Mouse (Mus musculus) lung, postnatal 0 days (tissue): ENCODE measurements around the gene Adh1. TPM values are rescaled to one million over a fixed set of nuclear protein-coding genes. Genes with fewer than 3 reads are reported as not detected.

Source experiments
- ATAC-seq: fragments of 200-750 bp; cut with Nextera tagmentation; 2 replicates; pipeline ENCODE4 v1.8.0; 2017; ENCODE audit warnings: moderate library complexity
- DNase-seq: peaks from one replicate; pipeline ENCODE4 v3.0.0-alpha.2; 2016; ENCODE audit warnings: low spot score
- H3K27ac ChIP-seq: fragments of 300-500 bp; sonication (generic); 2 replicates; pipeline ENCODE4 v1.5.1; 2014; ENCODE audit warnings: antibody characterized with exemption, mild to moderate bottlenecking, low read length, mixed read lengths
- H3K27me3 ChIP-seq: fragments of 300-500 bp; sonication (generic); replicated peaks from 2 replicates; pipeline ENCODE4 v1.6.1; 2014; ENCODE audit warnings: low read length, mixed read lengths; ENCODE audit not compliant: insufficient read depth
- H3K36me3 ChIP-seq: fragments of 300-500 bp; sonication (generic); 2 replicates; pipeline ENCODE4 v1.6.1; 2014; ENCODE audit warnings: low read length, mixed read lengths; ENCODE audit not compliant: insufficient read depth
- H3K4me1 ChIP-seq: fragments of 300-500 bp; sonication (generic); 2 replicates; pipeline ENCODE4 v1.6.1; 2014; ENCODE audit warnings: antibody characterized with exemption, low read depth, low read length, mixed read lengths; ENCODE audit not compliant: insufficient read depth
- H3K4me2 ChIP-seq: fragments of 300-500 bp; sonication (generic); replicated peaks from 2 replicates; pipeline ENCODE4 v1.6.1; 2014; ENCODE audit warnings: low read depth, mild to moderate bottlenecking, low read length, moderate library complexity, mixed read lengths
- H3K4me3 ChIP-seq: fragments of 300-500 bp; sonication (generic); 2 replicates; pipeline ENCODE4 v1.5.1; 2014; ENCODE audit warnings: low read depth, low read length
- H3K9ac ChIP-seq: fragments of 300-500 bp; sonication (generic); replicated peaks from 2 replicates; pipeline ENCODE4 v1.6.1; 2014; ENCODE audit warnings: low read depth, mild to moderate bottlenecking
- H3K9me3 ChIP-seq: fragments of 300-500 bp; sonication (generic); 2 replicates; pipeline ENCODE4 v1.6.1; 2016; ENCODE audit warnings: low read length, mixed read lengths
- CTCF ChIP-seq: IDR thresholded peaks from 2 replicates; pipeline ENCODE4 v1.5.1; 2016; ENCODE audit warnings: antibody characterized with exemption, mild to moderate bottlenecking
- EP300 ChIP-seq: IDR thresholded peaks from 2 replicates; pipeline ENCODE4 v1.6.1; 2016; ENCODE audit warnings: antibody characterized with exemption, mild to moderate bottlenecking, control low read depth
- WGBS: fragments of 180-500 bp; shearing (Covaris S2); extraction: QIAGEN DNeasy Blood & Tissue Kit; methylation state at CpG from one replicate; pipeline ENCODE4 v1.1.7; 2014; 5-methylcytosine and 5-hydroxymethylcytosine counted together
- polyA plus RNA-seq: library from polyadenylated mRNA; unstranded; fragments of >200 nt; fragmentation: Nextera tagmentation; extraction: Ambion mirVana; gene quantifications from 2 replicates; pipeline ENCODE4 v1.2.1, GENCODE M21; 2015

Gene Adh1
- polyA plus RNA-seq: 801 and 895 TPM in 2 replicates

DNA sequence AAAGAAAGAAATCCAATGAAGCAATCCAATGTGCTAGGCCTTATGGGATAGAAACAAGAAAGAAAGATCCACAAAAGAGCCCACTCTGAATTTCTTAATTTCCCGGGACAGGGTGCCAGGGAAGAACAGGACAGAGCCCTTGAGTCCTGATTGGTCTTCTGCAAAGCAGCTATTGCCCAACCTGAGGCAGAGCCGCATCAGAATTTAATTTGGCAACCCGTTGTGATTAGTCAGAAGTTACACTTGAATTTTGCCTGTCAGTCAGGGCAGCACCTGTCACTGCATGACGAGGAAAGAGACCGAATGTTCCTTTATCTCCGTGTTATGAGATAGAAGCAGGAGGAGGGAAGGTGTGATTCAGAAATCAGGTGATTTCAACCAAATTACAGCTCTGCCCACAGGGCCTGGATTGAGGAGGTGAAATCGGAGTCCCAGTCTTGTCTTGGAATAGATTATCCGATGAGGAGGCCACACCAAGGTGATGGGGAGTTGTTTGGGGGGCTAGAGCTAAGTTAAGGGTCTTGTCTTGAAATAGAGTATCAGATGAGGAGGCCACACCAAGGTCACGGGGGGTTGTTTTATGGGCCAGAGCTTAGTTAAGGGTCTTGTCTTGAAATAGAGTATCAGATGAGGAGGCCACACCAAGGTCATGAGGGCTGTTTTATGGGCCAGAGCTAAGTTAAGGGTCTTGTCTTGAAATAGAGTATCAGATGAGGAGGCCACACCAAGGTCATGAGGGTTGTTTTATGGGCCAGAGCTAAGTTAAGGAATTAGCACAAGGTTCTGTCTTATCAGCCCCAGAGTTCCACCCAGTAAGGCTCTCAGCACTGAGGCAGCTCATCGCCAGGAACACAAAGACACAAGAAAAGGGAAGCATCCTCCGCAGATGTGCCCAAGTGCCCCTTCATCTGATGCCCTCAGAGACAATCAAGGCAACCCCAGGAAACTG is at the start of gene Adh1:
Adh1 (plus strand) TSS at position 271 of the 949 bp plus-strand sequence.
- no peak within 1 kb of the TSS for H3K27ac ChIP-seq
- no peaks in the 10 kb centered on the region for H3K36me3 ChIP-seq
- H3K9ac ChIP-seq: no peak within 1 kb of the TSS
- WGBS: 83% methylated on average over 11 of the region's 11 CpGs
- no peaks in the 10 kb centered on the region for H3K27me3 ChIP-seq
- H3K4me2 ChIP-seq: no peak within 1 kb of the TSS
- H3K9me3 ChIP-seq: no peaks in the 10 kb centered on the region
- DNase-seq (no peak), ATAC-seq (no peak)
- H3K4me3 ChIP-seq: no peak within 1 kb of the TSS
- no peaks in the 10 kb centered on the region; the same call in 1 of the 2 replicates for H3K4me1 ChIP-seq
- TF ChIP-seq CTCF: no peak
- TF ChIP-seq EP300: no peak

DNA sequence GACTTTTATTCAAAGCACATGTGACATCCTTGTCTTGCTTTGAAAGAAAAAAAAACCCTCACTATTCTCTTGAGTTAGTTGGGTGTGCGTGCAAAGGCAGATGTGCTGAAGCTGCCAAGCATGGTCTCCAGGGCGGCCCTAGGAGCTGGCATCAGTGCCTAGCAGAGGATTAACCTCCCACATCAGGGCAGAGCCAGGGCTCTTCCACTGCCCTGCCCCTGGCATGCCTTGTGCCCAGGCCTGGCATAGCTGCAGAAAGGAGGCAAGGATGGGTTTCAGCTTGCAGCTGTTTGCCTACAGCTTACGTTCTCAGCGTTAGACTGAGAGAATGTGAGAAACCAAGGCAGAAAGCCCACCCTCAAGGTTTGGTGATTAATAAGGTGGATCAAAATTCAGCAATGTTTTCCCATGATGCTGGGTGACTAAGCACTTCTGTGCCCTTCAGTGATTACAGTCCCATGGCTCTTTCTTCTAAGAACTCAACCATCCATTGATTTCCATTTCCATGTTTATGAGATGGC is 48.3 kb upstream of the Adh1 start:
- Histone ChIP-seq H3K4me3 (no peak overlapping the region), H3K27me3 (no peaks in the 10 kb centered on the region), H3K9me3 (no peaks in the 10 kb centered on the region), H3K9ac (no peak overlapping the region), H3K27ac (no peak overlapping the region), H3K36me3 (no peaks in the 10 kb centered on the region), H3K4me2 (no peak overlapping the region), H3K4me1 (no peaks in the 10 kb centered on the region)
- TF ChIP-seq CTCF (no peak), EP300 (no peak)
- no peak for ATAC-seq
- DNase-seq: no peak
- WGBS: 88% methylated on average over 4 of the region's 4 CpGs

DNA sequence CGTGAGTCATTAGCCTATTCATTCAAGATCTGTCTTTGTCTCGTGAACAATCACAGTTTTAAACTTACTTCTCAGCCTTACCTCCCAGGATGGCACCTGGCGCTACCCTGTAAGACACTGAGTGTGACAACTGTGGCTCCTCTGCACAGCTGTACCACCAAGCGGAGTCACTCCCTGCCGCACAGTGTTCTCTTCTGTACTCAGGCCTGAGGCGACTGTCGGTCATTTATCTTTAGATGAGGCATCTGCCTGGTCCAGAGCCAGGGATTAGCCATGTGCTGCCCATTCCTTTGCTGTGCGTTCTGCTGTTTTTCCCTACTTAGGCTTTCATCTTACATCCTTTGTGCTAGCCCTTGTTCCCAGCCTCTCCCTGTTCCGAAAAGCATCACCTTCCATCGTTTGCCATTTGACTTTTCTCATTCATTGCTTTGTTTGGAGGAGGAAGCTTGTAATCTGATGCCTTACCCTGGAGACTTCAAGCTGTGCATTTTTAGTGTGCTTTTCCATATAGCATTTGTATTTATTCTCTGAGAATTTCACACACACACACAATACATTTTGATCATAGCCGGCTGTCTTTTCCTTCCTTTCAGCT is 45.3 kb upstream of the Adh1 start:
- DNase-seq (no peak), ATAC-seq (no peak)
- Histone ChIP-seq H3K27me3 (no peaks in the 10 kb centered on the region), H3K4me3 (no peak overlapping the region), H3K4me1 (no peaks in the 10 kb centered on the region), H3K36me3 (no peaks in the 10 kb centered on the region), H3K27ac (no peak overlapping the region), H3K9me3 (no peaks in the 10 kb centered on the region), H3K9ac (no peak overlapping the region), H3K4me2 (no peak overlapping the region)
- WGBS: 45% methylated on average over 11 of the region's 11 CpGs
- TF ChIP-seq EP300 (no peak), CTCF (no peak)

DNA sequence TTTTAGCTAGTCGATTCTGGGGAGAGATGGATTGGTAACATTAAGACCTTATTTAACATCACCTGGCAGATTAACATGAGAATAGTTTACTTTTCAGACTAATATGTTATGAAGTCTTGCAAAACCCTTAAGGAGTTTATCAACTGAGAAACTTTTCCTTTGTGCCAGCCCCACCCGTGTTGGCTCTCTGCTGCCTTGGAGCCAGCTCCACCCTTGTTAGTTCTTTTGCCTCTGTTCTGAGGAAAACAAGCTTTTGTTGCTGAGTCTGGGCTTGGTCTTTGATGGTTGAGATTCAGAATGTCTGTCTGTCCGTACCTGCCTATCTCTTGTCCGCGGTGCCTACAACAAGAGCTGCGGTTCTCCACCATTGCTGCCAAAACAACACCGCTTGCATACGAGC is 44.7 kb upstream of the Adh1 start:
- ATAC-seq (no peak), DNase-seq (peak; percentile 14)
- TF ChIP-seq EP300 (no peak), CTCF (no peak)
- H3K36me3 ChIP-seq: no peaks in the 10 kb centered on the region
- H3K27ac ChIP-seq: no peak overlapping the region
- H3K9me3 ChIP-seq: no peaks in the 10 kb centered on the region
- no peak overlapping the region for H3K4me3 ChIP-seq
- no peaks in the 10 kb centered on the region for H3K4me1 ChIP-seq
- no peaks in the 10 kb centered on the region for H3K27me3 ChIP-seq
- no peak overlapping the region for H3K4me2 ChIP-seq
- 77% methylated on average over 8 of the region's 8 CpGs for WGBS
- H3K9ac ChIP-seq: no peak overlapping the region

DNA sequence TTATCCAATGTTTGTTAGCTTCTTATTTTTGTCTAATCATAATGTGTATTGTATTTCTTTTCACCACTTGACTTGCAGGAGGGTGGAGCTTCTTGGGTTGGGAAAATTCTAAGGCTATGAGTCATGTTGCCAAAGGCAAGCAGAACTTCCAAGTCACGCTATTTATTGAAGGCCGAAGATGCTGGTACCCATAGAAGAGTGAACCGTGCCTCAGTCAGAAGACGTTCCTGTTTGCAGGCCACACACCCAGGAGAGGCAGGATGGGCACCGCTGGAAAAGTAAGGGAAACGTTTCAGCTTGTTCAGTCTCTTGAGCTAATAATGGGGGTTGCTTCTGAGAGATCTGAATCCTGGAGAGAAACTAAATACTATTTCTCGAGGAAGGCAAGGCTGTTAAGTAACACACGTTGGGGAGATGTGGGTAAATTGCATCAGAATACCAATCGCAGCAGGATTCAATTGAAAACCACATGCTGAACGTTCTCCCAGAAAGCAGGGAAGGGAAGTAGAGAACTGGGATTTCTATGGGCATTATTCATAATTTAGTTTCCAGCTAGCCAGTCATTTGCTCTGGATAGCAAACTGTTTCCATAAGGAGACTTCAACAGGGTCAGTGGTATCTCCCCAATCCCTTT is 43.0 kb upstream of the Adh1 start, which contains the start of gene Adh7:
Adh7 (plus strand) TSS at position 130 of the 634 bp plus-strand sequence.
- Histone ChIP-seq H3K9ac (no peak within 1 kb of the TSS), H3K36me3 (no peaks in the 10 kb centered on the region), H3K9me3 (no peaks in the 10 kb centered on the region), H3K4me3 (no peak within 1 kb of the TSS), H3K4me2 (no peak within 1 kb of the TSS), H3K4me1 (no peaks in the 10 kb centered on the region), H3K27ac (no peak within 1 kb of the TSS), H3K27me3 (no peaks in the 10 kb centered on the region)
- ATAC-seq (no peak), DNase-seq (peak; percentile 28)
- WGBS: 71% methylated on average over 10 of the region's 10 CpGs
- TF ChIP-seq CTCF (no peak), EP300 (no peak)

DNA sequence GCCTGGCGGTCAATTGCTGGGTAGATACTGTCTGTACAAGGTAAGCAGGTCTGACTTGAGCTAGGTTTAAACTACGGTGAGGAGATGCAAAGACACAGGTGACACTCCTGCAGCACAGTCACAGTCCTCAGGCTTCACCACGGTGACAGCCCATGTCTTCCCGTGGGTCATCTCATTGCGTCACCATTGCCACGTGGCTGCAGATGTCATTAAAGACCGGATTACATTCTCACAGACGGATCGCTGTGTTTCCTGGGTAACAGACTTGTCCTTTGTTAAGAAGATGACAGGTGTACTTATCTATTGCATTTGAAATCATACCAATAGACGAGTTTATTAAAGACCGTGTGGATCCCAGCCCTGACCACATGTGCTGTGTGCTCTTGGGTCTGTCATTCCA is 39.7 kb upstream of the Adh1 start:
- no peak overlapping the region for H3K9ac ChIP-seq
- no peaks in the 10 kb centered on the region for H3K4me1 ChIP-seq
- no peak overlapping the region for H3K4me3 ChIP-seq
- no peak for ATAC-seq
- H3K36me3 ChIP-seq: no peaks in the 10 kb centered on the region
- no peak for DNase-seq
- H3K4me2 ChIP-seq: no peak overlapping the region
- WGBS: 88% methylated on average over 11 of the region's 11 CpGs
- TF ChIP-seq CTCF: no peak
- TF ChIP-seq EP300: no peak
- no peaks in the 10 kb centered on the region for H3K9me3 ChIP-seq
- H3K27ac ChIP-seq: no peak overlapping the region
- no peaks in the 10 kb centered on the region for H3K27me3 ChIP-seq
